Mouse (Mus musculus): ENCODE data around the gene Tbx19.

- TF ChIP-seq CTCF (IDR thresholded peaks at IDR 0.05; ENCODE audit: insufficient read depth, low read depth, low read length) (no peak), POLR2A (IDR thresholded peaks at IDR 0.05; ENCODE audit: insufficient read depth, low read depth, low read length) (no peak)
Observed at GRCm38 (mm10) chr1:165186491-165186890, 25.9 kb upstream of the Tbx19 start.
